Mouse (Mus musculus): Measurements from ENCODE around the gene Tiam2.

DNA sequence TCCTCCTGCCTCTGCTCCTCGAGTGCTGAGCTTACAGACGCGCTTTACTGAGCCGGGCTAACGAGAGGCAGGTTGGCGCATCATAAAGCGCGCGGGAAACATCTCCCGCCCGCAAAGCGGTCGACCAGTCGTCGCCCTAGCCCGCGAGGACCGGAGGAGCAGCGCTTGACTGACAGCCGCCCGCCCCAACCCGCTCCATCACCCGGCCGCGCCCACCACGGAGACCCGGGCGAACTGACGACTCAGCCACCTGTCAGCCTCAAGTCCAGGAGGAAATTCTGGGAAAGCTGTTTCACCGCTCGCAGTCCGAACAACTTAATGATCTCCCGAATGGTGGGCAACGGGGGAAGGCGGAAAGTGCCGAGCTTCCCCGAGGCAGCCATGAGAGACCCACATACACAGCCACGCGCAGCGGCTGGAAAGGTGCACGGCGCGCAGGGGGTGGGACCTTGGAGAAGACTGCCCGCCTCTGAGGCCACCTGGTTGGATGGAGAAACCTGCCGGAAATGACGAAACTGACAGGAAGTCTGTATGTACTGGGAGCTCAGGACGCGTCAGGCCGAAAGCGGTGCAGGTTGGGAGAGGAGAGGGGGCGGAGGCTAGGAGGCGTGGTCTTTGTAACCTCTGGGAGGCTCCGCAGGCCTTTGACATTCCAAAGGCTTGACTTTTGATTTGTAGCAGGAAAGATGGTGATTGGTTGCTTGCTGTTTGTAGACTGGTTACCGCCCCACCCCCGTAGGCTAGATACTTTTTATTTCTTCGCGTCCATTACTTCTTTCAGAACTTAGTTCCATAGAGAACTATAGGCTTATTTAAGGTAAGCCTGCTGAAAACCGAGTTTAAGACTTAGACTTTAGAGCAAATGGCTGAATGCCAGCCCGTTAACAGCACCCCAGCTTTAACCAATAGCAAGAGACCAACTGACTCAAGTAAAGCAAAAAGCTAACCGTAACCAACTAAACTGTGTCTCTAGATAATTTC, 231.2 kb downstream of the Tiam2 start, which contains the start of gene Tfb1m:
- TF ChIP-seq CTCF (IDR thresholded peaks at IDR 0.05; ENCODE audit: control insufficient read depth, insufficient read depth, insufficient replicate concordance, low read depth, low read length) (0 out of 2 replicates have a peak, but pooled peaks have one; percentile 16), POLR2A (IDR thresholded peaks at IDR 0.05; ENCODE audit: control insufficient read depth, low read depth, low read length) (peak; percentile 92)
